Mouse (Mus musculus): ENCODE data around the gene Phf20.

The Phf20 gene

GRCm38 (mm10) chr2:156196302-156197128 lies at the start of gene Phf20:
Gene Phf20 (plus strand): TSS chr2:156196466.
- in situ Hi-C loops (cut with MboI, MseI) = loop anchor here (25.0 kb wide), 1 partner anchor 1309 kb away; the partner anchor contains the start of gene Eif2s2

DNA sequence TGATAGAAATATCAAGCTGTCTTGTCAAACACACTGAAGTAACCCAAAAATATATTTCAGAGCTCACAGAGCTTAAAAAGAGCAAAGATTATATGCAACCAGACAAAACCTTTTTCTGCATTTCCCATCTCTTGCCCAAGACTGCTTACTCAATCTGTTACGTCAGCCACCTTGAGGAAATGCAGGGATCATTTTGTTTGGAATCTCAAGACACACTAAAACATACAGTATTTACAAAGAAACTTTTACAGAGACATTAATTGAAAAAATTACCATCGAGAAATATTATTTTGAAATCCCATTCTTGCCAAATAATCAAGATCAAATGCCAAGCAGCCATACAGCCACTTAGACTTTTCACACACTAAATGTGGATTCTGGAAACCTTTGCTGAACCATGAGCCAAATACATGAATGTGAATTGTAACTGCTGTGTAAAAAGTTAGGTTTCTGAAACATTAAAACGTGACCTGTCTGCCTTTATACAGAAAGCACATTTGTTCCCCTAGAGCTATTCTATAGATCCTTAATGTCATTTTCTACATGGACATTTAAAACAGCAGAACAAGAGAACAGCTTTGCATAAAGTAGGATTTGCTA lies 48.9 kb upstream of the Phf20 start:
- in situ Hi-C loops (cut with MboI, MseI) = no loop called here

- in situ Hi-C loops (cut with MboI, MseI) = no loop called here
Measured at GRCm38 (mm10) chr2:156151538-156151937, 44.7 kb upstream of the Phf20 start.

DNA sequence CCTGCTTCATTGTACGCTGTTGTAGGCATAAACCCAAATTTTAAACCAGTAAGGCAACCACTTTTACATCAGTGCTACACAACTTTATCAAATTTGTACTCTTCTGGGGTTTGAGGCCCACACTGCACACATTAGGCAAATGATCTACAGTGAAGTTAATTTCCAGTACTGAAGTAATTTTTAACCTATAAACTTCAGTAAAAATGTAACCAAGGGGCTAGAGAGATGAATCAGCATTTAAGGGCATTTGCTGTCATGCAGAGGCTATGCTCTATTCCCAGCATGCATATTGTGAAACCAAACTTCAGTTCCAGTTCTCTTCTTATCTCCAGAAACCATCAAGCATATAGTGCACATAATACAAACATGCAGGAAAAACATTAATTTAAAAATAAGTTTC lies 30.8 kb upstream of the Phf20 start:
- in situ Hi-C loops (cut with MboI, MseI) = no loop called here

DNA sequence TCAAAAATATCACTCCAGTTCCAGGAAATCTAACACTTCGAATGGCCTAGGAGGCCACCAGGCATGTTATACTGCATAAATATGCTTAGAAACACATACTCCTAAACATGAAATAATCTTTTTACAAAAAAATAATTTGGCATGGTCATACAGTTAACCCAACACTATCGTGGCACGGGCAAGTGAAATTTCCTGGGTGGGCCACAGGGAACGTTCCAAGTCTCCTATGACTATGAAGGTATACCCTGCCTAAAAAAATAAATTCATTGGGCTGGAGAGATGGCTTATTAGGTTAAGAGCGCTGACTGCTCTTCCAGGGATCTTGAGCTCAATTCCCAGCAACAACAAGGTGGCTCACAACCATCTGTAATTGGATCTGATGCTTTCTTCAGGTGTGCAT lies 29.7 kb upstream of the Phf20 start:
- in situ Hi-C loops (cut with MboI, MseI) = no loop called here

DNA sequence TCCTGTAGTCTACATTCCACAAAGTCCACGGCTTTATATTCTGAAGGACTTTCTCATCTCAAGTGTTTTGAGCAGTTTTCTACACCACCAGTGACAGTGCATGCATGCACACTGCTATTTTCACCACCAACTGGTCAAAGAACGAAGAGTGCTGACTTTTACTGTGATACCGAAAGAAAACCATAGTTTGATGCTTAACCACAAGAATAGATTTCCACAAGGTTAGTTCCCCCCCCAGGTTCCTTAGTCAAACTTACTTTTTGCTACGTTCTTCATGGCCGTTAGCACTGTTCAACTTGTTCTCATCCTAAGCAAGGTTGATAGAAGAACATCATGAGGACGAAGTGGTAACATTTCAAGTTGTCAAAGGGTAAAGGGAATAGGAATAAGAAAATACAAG lies 19.2 kb upstream of the Phf20 start:
- in situ Hi-C loops (cut with MboI, MseI) = loop anchor here (25.0 kb wide), 1 partner anchor 1290 kb away; the partner anchor contains the start of gene Eif2s2

- in situ Hi-C loops (cut with MboI, MseI) = loop anchor here (25.0 kb wide), 1 partner anchor 1290 kb away; the partner anchor contains the start of gene Eif2s2
Measured at GRCm38 (mm10) chr2:156177651-156178050, 18.6 kb upstream of the Phf20 start.

DNA sequence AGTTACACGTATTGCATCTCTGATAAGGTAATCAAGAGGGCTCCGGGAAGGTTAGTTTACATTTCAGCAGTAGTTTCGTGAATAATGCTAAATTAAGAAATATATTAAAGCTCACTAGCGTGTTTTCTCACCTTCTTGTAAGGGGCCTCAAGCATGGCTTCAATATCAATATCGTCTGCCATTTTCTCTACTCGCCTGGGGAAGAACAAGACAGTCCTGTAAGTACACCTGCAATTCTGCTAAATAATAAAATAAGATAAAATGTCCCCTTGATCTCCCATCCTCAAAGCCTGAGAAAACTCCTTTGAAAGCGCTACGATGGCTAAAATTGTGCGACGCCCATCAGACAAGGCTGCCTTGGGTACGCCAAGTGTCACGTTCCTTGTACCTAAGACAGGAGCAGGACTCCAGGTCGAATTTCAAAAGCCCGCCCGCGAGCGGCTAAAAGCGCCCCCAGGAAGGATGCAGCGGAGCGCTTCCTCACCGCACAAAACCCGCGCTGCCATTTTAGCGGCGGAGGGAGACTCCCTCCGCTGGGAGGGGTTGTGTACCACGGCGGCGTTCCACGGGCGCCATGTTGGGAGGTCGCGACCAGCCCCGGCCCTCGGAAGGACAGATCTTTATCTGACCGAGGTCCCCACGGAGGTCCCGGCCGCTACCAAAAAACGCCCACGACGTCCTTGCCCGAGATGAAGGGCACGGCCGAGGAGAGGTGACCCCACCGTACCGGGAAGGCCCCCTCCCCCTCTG lies 17.0 kb upstream of the Phf20 start:
- in situ Hi-C loops (cut with MboI, MseI) = loop anchor here (25.0 kb wide), 1 partner anchor 1292 kb away; the partner anchor contains the start of gene Eif2s2

DNA sequence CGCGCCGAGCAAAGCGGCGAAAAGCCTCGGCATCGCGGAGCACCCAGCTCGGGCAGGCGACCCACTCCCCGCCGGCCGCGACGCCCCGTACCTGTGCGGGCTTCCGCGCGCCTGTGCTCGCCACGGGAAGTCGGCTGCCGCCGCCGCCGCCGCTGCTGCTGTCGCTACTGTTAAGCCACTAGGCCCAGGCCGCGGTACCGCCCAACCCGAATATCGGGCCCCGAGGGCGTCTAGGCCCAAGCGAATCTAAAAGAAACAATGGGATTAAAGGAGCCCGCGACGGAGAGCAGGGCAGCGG lies 16.5 kb upstream of the Phf20 start:
- in situ Hi-C loops (cut with MboI, MseI) = loop anchor here (25.0 kb wide), 1 partner anchor 1292 kb away; the partner anchor contains the start of gene Eif2s2

DNA sequence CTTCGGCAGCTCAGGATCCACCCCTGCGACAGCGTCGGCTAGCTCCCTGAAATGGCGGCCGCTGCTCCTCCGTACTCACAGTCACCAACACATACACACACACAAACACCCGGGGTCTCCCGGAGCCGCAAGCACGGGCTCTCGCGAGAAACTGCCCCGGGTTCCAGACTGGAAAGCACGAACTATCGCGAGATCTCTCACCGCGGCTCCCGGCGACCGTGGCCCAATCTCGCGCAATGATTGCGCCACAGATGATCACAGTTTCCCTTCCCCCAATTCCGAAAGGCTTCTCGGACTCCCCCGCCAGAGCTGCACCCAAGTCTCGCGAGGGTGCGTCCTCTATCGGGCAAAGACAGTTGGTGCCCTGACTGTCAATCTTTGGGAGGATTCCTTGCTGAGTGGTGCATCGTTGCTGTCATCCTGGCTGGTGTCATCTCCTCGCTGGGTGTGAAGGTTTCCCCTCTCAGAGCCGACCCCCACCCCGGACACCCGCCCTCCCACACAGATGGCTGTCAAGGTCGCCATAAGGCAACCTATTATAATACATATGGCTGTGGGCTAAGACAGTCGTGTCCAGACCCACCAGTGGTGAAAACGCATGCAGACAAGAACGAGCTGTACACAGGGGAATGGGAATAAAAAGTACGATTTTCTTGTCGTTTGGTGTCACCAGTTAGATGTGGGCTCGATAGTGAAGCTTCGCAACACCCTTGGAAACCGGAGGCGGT lies 16.0 kb upstream of the Phf20 start, which contains the start of gene Rbm39:
Gene Rbm39 (minus strand): TSS at position 145 of the 728 bp plus-strand sequence.
- in situ Hi-C loops (cut with MboI, MseI) = loop anchor here (25.0 kb wide), 1 partner anchor 1293 kb away; the partner anchor contains the start of gene Eif2s2

DNA sequence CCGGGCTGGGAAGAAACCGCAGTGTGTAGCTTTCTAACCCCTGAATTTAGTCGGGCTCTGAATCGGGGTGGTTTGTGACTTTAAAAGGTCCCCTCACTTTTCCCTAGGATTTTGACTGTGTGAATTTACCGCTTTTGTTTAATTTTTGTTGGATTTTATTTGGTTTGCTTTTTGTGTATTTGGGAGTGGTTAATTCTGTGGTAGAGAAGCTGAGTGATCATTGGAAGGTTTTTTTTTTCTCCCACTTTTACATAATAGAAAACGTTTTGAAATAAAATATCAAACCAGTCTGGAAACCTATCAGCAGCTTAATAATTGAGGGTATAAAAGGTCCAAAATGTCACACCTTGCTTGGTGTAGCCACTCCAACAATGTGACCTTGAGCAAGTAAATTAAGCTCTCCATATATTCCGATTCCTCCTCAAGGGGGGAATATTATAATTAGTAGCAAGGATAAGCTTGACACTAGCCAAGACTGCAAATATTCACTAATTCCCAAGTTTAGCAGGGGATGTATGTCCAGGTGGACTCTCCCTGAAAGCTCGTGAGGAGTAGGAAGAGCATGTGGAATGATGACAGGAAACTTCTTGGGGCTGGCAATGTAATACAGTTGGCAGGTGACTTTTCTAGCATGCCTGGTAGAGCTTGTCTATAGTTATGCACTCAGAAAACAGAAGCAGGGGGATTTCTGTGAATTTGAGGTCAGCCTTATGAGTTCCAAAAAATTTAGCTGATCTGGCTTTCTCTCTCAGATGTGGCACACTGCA lies 15.3 kb upstream of the Phf20 start:
- in situ Hi-C loops (cut with MboI, MseI) = loop anchor here (25.0 kb wide), 1 partner anchor 1294 kb away; the partner anchor contains the start of gene Eif2s2

DNA sequence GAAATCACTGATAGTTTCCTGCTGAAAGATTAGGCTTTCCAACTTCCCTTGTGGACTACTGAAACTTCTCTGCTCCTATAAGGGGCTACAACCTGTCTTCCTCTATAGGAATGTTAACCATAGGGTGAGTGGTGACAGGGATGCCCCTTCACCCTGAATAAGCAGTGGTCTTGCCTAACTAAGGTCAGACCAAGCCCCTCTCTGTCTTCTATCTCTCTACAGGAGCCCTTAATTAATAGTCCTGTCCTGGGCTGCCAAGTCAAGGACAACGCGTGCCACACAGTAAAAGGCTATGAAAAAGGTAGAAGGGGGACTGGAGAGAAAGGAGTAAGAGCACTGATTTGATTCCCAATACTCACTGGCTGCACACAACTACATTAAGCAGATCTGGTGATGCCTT lies 14.7 kb upstream of the Phf20 start:
- in situ Hi-C loops (cut with MboI, MseI) = loop anchor here (25.0 kb wide), 1 partner anchor 1294 kb away; the partner anchor contains the start of gene Eif2s2

DNA sequence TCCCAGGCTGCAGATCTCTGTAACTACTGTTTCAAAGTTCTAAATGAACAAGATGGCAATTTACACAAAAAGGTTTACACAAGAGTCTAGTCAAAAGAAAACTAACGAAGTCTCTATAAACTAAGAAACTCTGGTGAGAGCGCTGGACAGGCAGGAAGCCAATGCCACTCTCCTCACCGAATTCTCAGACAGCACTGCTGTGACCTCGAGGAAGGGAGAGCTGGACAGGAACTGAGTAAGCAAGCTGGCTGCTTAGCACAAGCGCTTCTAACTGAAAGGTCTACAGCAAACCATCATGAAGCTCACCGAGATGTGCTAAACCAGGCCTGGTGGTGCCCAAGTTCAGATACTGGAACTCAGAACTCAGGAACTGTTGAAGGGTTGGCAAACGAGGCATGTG lies 7.0 kb upstream of the Phf20 start:
- in situ Hi-C loops (cut with MboI, MseI) = loop anchor here (25.0 kb wide), 1 partner anchor 1302 kb away; the partner anchor contains the start of gene Eif2s2

- in situ Hi-C loops (cut with MboI, MseI) = loop anchor here (25.0 kb wide), 1 partner anchor 1303 kb away; the partner anchor contains the start of gene Eif2s2
Measured at GRCm38 (mm10) chr2:156190004-156190896, 6.0 kb upstream of the Phf20 start.

- in situ Hi-C loops (cut with MboI, MseI) = loop anchor here (25.0 kb wide), 1 partner anchor 1304 kb away; the partner anchor contains the start of gene Eif2s2
Measured at GRCm38 (mm10) chr2:156191540-156191939, 4.7 kb upstream of the Phf20 start.

GRCm38 (mm10) chr2:156192068-156192467 lies 4.2 kb upstream of the Phf20 start:
- in situ Hi-C loops (cut with MboI, MseI) = loop anchor here (25.0 kb wide), 1 partner anchor 1305 kb away; the partner anchor contains the start of gene Eif2s2

DNA sequence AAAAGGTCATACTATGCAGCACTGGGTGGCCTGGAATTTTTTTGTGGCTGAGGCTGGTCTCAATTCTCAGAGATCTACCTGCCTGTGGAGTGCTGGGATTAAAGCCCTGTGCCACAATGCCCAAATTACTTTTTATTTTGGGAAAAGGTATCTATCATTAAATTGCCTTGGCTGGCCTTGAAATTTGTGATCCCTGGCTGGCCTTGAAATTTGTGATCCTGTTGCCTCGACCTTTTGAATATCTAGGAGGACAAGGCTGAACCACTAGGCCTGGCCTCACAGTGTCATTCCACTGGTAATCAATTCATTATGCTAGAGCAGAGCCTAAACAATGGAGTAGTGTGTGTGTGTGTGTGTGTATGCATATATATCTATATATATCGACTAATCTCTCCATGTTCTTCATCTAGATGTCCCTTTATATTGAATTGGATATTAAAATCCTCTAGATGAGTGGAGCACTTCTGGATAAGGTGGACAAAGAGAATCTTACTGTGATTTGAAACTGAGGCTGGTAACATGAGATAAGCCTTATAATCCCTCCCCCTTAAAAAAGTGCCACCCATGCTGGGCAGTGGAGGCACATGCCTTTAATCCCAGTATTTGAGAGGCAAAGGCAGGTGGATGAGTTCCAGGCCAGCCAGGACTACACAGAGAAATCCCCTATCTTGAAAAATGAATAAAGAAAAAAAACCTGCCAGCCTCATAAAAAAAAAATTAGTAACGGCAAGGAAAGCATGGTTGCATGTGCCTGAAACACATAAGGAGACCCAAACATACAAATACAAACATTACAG lies 3.0 kb upstream of the Phf20 start:
- in situ Hi-C loops (cut with MboI, MseI) = loop anchor here (25.0 kb wide), 1 partner anchor 1306 kb away; the partner anchor contains the start of gene Eif2s2

- in situ Hi-C loops (cut with MboI, MseI) = loop anchor here (25.0 kb wide), 1 partner anchor 1307 kb away; the partner anchor contains the start of gene Eif2s2
Measured at GRCm38 (mm10) chr2:156194571-156194970, 1.7 kb upstream of the Phf20 start.
